Mouse (Mus musculus) heart, adult 2 months (tissue): Measurements from ENCODE around the gene Col4a2. TPM values are rescaled to one million over a fixed set of nuclear protein-coding genes. Genes with fewer than 3 reads are reported as not detected.

ENCODE experiments used
- DNase-seq, 2 experiments: peaks; one replicate each; pipeline ENCODE4 v3.0.0; 2021
- H3K27ac ChIP-seq: fragments of 200-600 bp; 2 replicates; pipeline ENCODE4 v1.8.1; 2022
- H3K27me3 ChIP-seq: fragments of 200-500 bp; 2 replicates; pipeline ENCODE4 v1.6.1; 2012; ENCODE audit warnings: mild to moderate bottlenecking, low read length, inconsistent platforms, mixed read lengths; ENCODE audit not compliant: control insufficient read depth, insufficient read depth
- H3K36me3 ChIP-seq: fragments of 200-500 bp; 2 replicates; pipeline ENCODE4 v1.6.1; 2012; ENCODE audit warnings: low read length, inconsistent platforms; ENCODE audit not compliant: control insufficient read depth, insufficient read depth
- H3K4me1 ChIP-seq: fragments of 200-500 bp; 2 replicates; pipeline ENCODE4 v1.6.1; 2011; ENCODE audit warnings: low read length; ENCODE audit not compliant: control insufficient read depth, insufficient read depth
- H3K4me3 ChIP-seq: fragments of 200-600 bp; 2 replicates; pipeline ENCODE4 v1.8.1; 2022
- H3K79me2 ChIP-seq: fragments of 200-500 bp; replicated peaks from 2 replicates; pipeline ENCODE4 v1.6.1; 2012; ENCODE audit warnings: mild to moderate bottlenecking, inconsistent platforms, low read length, moderate library complexity, mixed read lengths; ENCODE audit not compliant: control insufficient read depth, insufficient read depth
- H3K9ac ChIP-seq: fragments of 200-500 bp; 2 replicates; pipeline ENCODE4 v1.6.1; 2012; ENCODE audit warnings: low read depth, mild to moderate bottlenecking, control low read depth, inconsistent platforms, low read length, mixed read lengths
- CTCF ChIP-seq: fragments of 200-600 bp; IDR thresholded peaks from 2 replicates; pipeline ENCODE4 v1.8.1; 2022; ENCODE audit warnings: antibody characterized with exemption, mild to moderate bottlenecking, moderate library complexity
- EP300 ChIP-seq: fragments of 200-500 bp; IDR thresholded peaks from 2 replicates; pipeline ENCODE4 v1.6.1; 2011; ENCODE audit warnings: low read depth, low read length, control low read depth; ENCODE audit not compliant: insufficient read depth
- POLR2A ChIP-seq: fragments of 200-500 bp; IDR thresholded peaks from 2 replicates; pipeline ENCODE4 v1.6.1; 2011; ENCODE audit warnings: mild to moderate bottlenecking, low read depth, low read length, control low read depth; ENCODE audit not compliant: insufficient read depth
- WGBS: fragments of 180-500 bp; shearing (Covaris S2); methylation state at CpG from one replicate; pipeline ENCODE4 v1.1.7; 2018; 5-methylcytosine and 5-hydroxymethylcytosine counted together
- intact Hi-C: fragments of 180-260 bp; cut with DNase I; formaldehyde crosslinking; loops from one replicate; pipeline ENCODE4 v1.15.1; 2025
- polyA plus RNA-seq: library from polyadenylated mRNA; depleted of rRNA; stranded (reverse); fragments of >200 nt; gene quantifications from 2 replicates; pipeline ENCODE4 v1.2.3, GENCODE M21; 2012; rRNA removed
- total RNA-seq, 2 experiments: library from RNA; stranded (reverse); gene quantifications; 2 replicates each; pipeline ENCODE4 v1.2.3; 2021

The Col4a2 gene
- total and polyA plus RNA-seq, 3 experiments, result 104 to 172 (median 139) TPM

- 0 out of 2 replicates have a peak, but pooled peaks have one; percentile 40 for TF ChIP-seq EP300
- TF ChIP-seq POLR2A, result peak; percentile 82
- TF ChIP-seq CTCF, result peak; percentile 15; the same call in 1 of the 2 replicates
- 4% methylated on average over 73 of the region's 73 CpGs for WGBS
- Histone ChIP-seq H3K4me1 (peaks cover 7% of the 10 kb centered on the region), H3K4me3 (peak within 1 kb of the TSS; percentile 97), H3K9ac (peak within 1 kb of the TSS; percentile 99), H3K36me3 (no peaks in the 10 kb centered on the region), H3K27ac (peak within 1 kb of the TSS; percentile 89), H3K27me3 (no peaks in the 10 kb centered on the region), H3K79me2 (peaks cover 5% of the 10 kb centered on the region)
- peak; percentile 93 to 95 for DNase-seq
- intact Hi-C loops, result loop anchor here (5.0 kb wide), 1 partner anchor 55 kb away; the partner anchor contains the start of gene Cars2
Measured at GRCm38 (mm10) chr8:11497017-11497990, 184.7 kb downstream of the Col4a2 start, which contains the start of gene Naxd. Gene Naxd (plus strand): TSS chr8:11497506.

- no peak for DNase-seq
- H3K27ac ChIP-seq, result no peak overlapping the region
- no peak overlapping the region for H3K9ac ChIP-seq
- peaks cover 5% of the 10 kb centered on the region for H3K79me2 ChIP-seq
- TF ChIP-seq POLR2A (no peak), EP300 (no peak), CTCF (no peak)
- no peaks in the 10 kb centered on the region for H3K27me3 ChIP-seq
- intact Hi-C loops, result loop anchor here (5.0 kb wide), 1 partner anchor 54 kb away; the partner anchor contains the start of gene Cars2
- H3K36me3 ChIP-seq, result no peaks in the 10 kb centered on the region
- peak overlapping the region; percentile 97 for H3K4me3 ChIP-seq
- WGBS, result 74% methylated on average over 12 of the region's 12 CpGs
- peaks cover 7% of the 10 kb centered on the region for H3K4me1 ChIP-seq
Measured at GRCm38 (mm10) chr8:11498281-11498680, 185.7 kb downstream of the Col4a2 start.

Other genes starting within 250 kb of the Col4a2 start
- gene Col4a1, start within 50 bp of the Col4a2 start, total RNA-seq, result 100 to 1,000 TPM; 221 to 311 TPM
- 258 and 384 TPM in 2 replicates for gene Col4a1, start within 50 bp of the Col4a2 start, polyA plus RNA-seq
- 10 to 100 TPM; 17.8 to 27.4 TPM for gene Rab20, start 165.9 kb downstream of the Col4a2 start, total RNA-seq
- gene Rab20, start 165.9 kb downstream of the Col4a2 start, polyA plus RNA-seq, result 40.9 and 46.8 TPM in 2 replicates
- 10 to 100 TPM; 31.2 to 32.7 TPM for gene Naxd, start 184.7 kb downstream of the Col4a2 start, total RNA-seq
- 56.9 and 64.1 TPM in 2 replicates for gene Naxd, start 184.7 kb downstream of the Col4a2 start, polyA plus RNA-seq
- 10 to 100 TPM; 46.5 to 47.7 TPM for gene Cars2, start 238.0 kb downstream of the Col4a2 start, total RNA-seq
- gene Cars2, start 238.0 kb downstream of the Col4a2 start, polyA plus RNA-seq, result 49.8 and 66.0 TPM in 2 replicates
- 10 to 100 TPM; 19.9 to 26.9 TPM for gene Ing1, start 242.8 kb downstream of the Col4a2 start, total RNA-seq
- gene Ing1, start 242.8 kb downstream of the Col4a2 start, polyA plus RNA-seq, result 9.6 and 13.1 TPM in 2 replicates